In genomic region chr1:133543751-133544150, GRCm38 (mm10) we compare ENCODE assay signal across 18 mouse cellular contexts.
A peak's percentile ranks its signal among the peaks of the same experiment; 100 is the strongest.
DNase-seq lines count a peak whose midpoint lies in the region; ATAC-seq and TF ChIP-seq lines count a peak whose summit lies in the region.
"Had no signal": no experiment of that assay in that cellular context is flagged by ENCODE, and none has a peak within 500 bp of the region (broad histone marks: within the 10 kb centered on the region; RNA-seq: fewer than 3 reads in every experiment).

No protein-coding gene starts in this region.

- no peak for TF ChIP-seq CTCF in E14TG2a.4 (conservative IDR thresholded peaks at IDR 0.05; ENCODE audit: low read length)

- no peak overlapping the region for H3K4me2 ChIP-seq in midbrain, embryonic 13.5 days (replicated peaks)
- H3K4me2 ChIP-seq: intestine, embryonic 15.5 days had no signal

- H3K4me1 ChIP-seq in midbrain, embryonic 10.5 days = no peaks in the 10 kb centered on the region
- peaks cover 1% of the 10 kb centered on the region for H3K4me1 ChIP-seq in midbrain, embryonic 13.5 days (replicated peaks)
- peaks cover 14% of the 10 kb centered on the region for H3K4me1 ChIP-seq in E14TG2a.4 (replicated peaks; ENCODE audit: low read depth, low read length)
- H3K4me1 ChIP-seq: embryonic facial prominence, embryonic 10.5 days; heart, embryonic 10.5 days; intestine, embryonic 15.5 days had no signal

- H3K4me3 ChIP-seq in midbrain, embryonic 10.5 days = no peak overlapping the region
- H3K4me3 ChIP-seq in midbrain, embryonic 13.5 days (replicated peaks) = no peak overlapping the region
- peak overlapping the region; percentile 56 for H3K4me3 ChIP-seq in E14TG2a.4 (replicated peaks; ENCODE audit: low read length)
- H3K4me3 ChIP-seq: embryonic facial prominence, embryonic 10.5 days; heart, embryonic 10.5 days; hindbrain, embryonic 10.5 days; intestine, embryonic 15.5 days had no signal

- no peaks in the 10 kb centered on the region for H3K27me3 ChIP-seq in midbrain, embryonic 10.5 days (ENCODE audit: low read depth, poor library complexity, severe bottlenecking)
- no peaks in the 10 kb centered on the region for H3K27me3 ChIP-seq in midbrain, embryonic 13.5 days
- H3K27me3 ChIP-seq in E14TG2a.4 (ENCODE audit: insufficient read depth, low read length) = 0 out of 2 replicates have a peak, but pooled peaks cover 4% of the 10 kb centered on the region
- H3K27me3 ChIP-seq: intestine, embryonic 15.5 days had no signal

- no peak overlapping the region for H3K9ac ChIP-seq in midbrain, embryonic 13.5 days (replicated peaks)
- H3K9ac ChIP-seq: intestine, embryonic 15.5 days had no signal

- no peak overlapping the region for H3K27ac ChIP-seq in midbrain, embryonic 10.5 days (replicated peaks)
- H3K27ac ChIP-seq in midbrain, embryonic 13.5 days = no peak overlapping the region
- H3K27ac ChIP-seq: embryonic facial prominence, embryonic 10.5 days; heart, embryonic 10.5 days; hindbrain, embryonic 10.5 days; intestine, embryonic 15.5 days had no signal

- DNase-seq in heart, adult 11 months = peak; percentile 84
- DNase-seq in heart, adult 9 months (ENCODE audit: low spot score in 2 of 2) = no peak
- peak; percentile 10 for DNase-seq in midbrain, embryonic 10.5 days (ENCODE audit: low spot score)
- peak; percentile 55 for DNase-seq in R1 (ENCODE audit: low read depth, low spot score)
- DNase-seq: adrenal gland, postnatal 14 days; cerebellum, adult 9-10 months; kidney, adult 8-10 months; kidney, postnatal 10 days; lung, postnatal 4 days had no signal

- no peaks in the 10 kb centered on the region for H3K9me3 ChIP-seq in midbrain, embryonic 10.5 days (replicated peaks)
- 0 out of 2 replicates have a peak, but pooled peaks cover 3% of the 10 kb centered on the region for H3K9me3 ChIP-seq in midbrain, embryonic 13.5 days
- H3K9me3 ChIP-seq in E14TG2a.4 (ENCODE audit: low read length) = no peaks in the 10 kb centered on the region
- H3K9me3 ChIP-seq: embryonic facial prominence, embryonic 10.5 days; heart, embryonic 10.5 days; hindbrain, embryonic 10.5 days; intestine, embryonic 15.5 days had no signal

- WGBS in midbrain, embryonic 10.5 days = 86% methylated on average over 10 of the region's 10 CpGs
- 85% methylated on average over 10 of the region's 10 CpGs for WGBS in midbrain, embryonic 13.5 days

- ATAC-seq in midbrain, embryonic 13.5 days = no peak
- ATAC-seq in megakaryocyte progenitor cell, adult 5-6 weeks (replicated peaks; ENCODE audit: poor library complexity) = no peak
- ATAC-seq: forebrain, embryonic 16.5 days; hindbrain, embryonic 16.5 days; intestine, embryonic 15.5 days had no signal

- H3K36me3 ChIP-seq in midbrain, embryonic 10.5 days = no peaks in the 10 kb centered on the region
- no peaks in the 10 kb centered on the region for H3K36me3 ChIP-seq in midbrain, embryonic 13.5 days
- H3K36me3 ChIP-seq in E14TG2a.4 (ENCODE audit: insufficient read depth, low read length) = no peaks in the 10 kb centered on the region
- H3K36me3 ChIP-seq: embryonic facial prominence, embryonic 10.5 days; heart, embryonic 10.5 days; hindbrain, embryonic 10.5 days; intestine, embryonic 15.5 days had no signal

Comparison
In these comparisons a context has a peak if more than half of its experiments do, and no peak if none do; other contexts are left out.
1. DNase-seq: peak in heart, adult 11 months (single experiment), midbrain, embryonic 10.5 days (single experiment) and R1 (single experiment); none in heart, adult 9 months (0 of 2).